Mouse (Mus musculus): ENCODE data around the gene Nup214.

The Nup214 gene

GRCm38 (mm10) chr2:31974141-31974808 is at the start of gene Nup214:
Gene Nup214 (plus strand): TSS chr2:31974436.
- DNase-seq = peak; percentile 99

- DNase-seq = no peak
Measured at GRCm38 (mm10) chr2:31924811-31925210, 49.4 kb upstream of the Nup214 start.

- DNase-seq = no peak
Measured at GRCm38 (mm10) chr2:31925936-31926335, 48.3 kb upstream of the Nup214 start.

- DNase-seq = no peak
Measured at GRCm38 (mm10) chr2:31929664-31930063, 44.6 kb upstream of the Nup214 start.

- no peak for DNase-seq
Measured at GRCm38 (mm10) chr2:31934551-31934950, 39.7 kb upstream of the Nup214 start.

GRCm38 (mm10) chr2:31935054-31935453 is 39.2 kb upstream of the Nup214 start:
- DNase-seq = no peak

- no peak for DNase-seq
Measured at GRCm38 (mm10) chr2:31938298-31938697, 35.9 kb upstream of the Nup214 start.

GRCm38 (mm10) chr2:31943011-31943410 is 31.2 kb upstream of the Nup214 start:
- DNase-seq = no peak

- DNase-seq = no peak
Measured at GRCm38 (mm10) chr2:31945580-31945979, 28.7 kb upstream of the Nup214 start.

GRCm38 (mm10) chr2:31948392-31948791 is 25.8 kb upstream of the Nup214 start:
- no peak for DNase-seq

- DNase-seq = no peak
Measured at GRCm38 (mm10) chr2:31948801-31949200, 25.4 kb upstream of the Nup214 start.

GRCm38 (mm10) chr2:31950058-31950871 is 24.0 kb upstream of the Nup214 start, which contains the start of gene Aif1l:
Gene Aif1l (plus strand): TSS chr2:31950139.
- peak; percentile 70 for DNase-seq

GRCm38 (mm10) chr2:31950966-31951365 is 23.3 kb upstream of the Nup214 start:
- DNase-seq = no peak

- DNase-seq = peak; percentile 22
Measured at GRCm38 (mm10) chr2:31952236-31952635, 22.0 kb upstream of the Nup214 start.

GRCm38 (mm10) chr2:31952725-31953124 is 21.5 kb upstream of the Nup214 start:
- DNase-seq = no peak

GRCm38 (mm10) chr2:31953687-31954086 is 20.5 kb upstream of the Nup214 start:
- DNase-seq = no peak

GRCm38 (mm10) chr2:31954779-31955181 is 19.5 kb upstream of the Nup214 start:
- no peak for DNase-seq

- DNase-seq = no peak
Measured at GRCm38 (mm10) chr2:31955686-31956085, 18.6 kb upstream of the Nup214 start.

- no peak for DNase-seq
Measured at GRCm38 (mm10) chr2:31957211-31957610, 17.0 kb upstream of the Nup214 start.

GRCm38 (mm10) chr2:31960986-31961385 is 13.2 kb upstream of the Nup214 start:
- no peak for DNase-seq

- DNase-seq = no peak
Measured at GRCm38 (mm10) chr2:31961791-31962222, 12.4 kb upstream of the Nup214 start.

- DNase-seq = peak; percentile 68
Measured at GRCm38 (mm10) chr2:31962501-31963224, 11.6 kb upstream of the Nup214 start.

- DNase-seq = no peak
Measured at GRCm38 (mm10) chr2:31963491-31963890, 10.7 kb upstream of the Nup214 start.

Data from right cerebral cortex, postnatal 4 days (tissue).